Mouse (Mus musculus) gastrocnemius, postnatal 14 days (tissue): ENCODE measurements around the gene Polr2l. TPM values are rescaled to one million over a fixed set of nuclear protein-coding genes. Genes with fewer than 3 reads are reported as not detected.

Experiments
- DNase-seq: peaks from one replicate; pipeline ENCODE4 v3.0.0; 2021; ENCODE audit warnings: mixed read lengths
- intact Hi-C: fragments of 180-260 bp; cut with DNase I; formaldehyde crosslinking; loops from one replicate; pipeline ENCODE4 v1.15.1; 2025; ENCODE audit warnings: low total_unique reads
- total RNA-seq, 2 experiments: library from RNA; stranded (reverse); gene quantifications; 2 replicates each; pipeline ENCODE4 v1.2.3; 2021

Polr2l gene
- total RNA-seq, 2 experiments from 2014 or later: 47.7 to 49.8 TPM

DNA sequence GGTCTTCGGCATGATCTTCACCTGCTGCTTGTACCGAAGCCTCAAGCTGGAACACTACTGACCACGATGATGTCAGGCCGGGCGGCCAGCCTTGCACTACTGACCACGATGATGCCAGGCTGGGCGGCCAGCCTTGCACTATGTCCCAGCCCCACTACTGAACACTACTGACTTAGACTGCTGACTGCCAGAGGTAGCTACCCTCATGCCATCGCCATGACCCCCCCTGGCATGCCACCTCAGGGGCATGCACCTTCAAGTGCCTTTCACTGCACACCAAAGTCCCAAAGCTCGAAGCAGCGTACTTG, 4.3 kb downstream of the Polr2l start:
- intact Hi-C loops: no loop called here
- DNase-seq: no peak

DNA sequence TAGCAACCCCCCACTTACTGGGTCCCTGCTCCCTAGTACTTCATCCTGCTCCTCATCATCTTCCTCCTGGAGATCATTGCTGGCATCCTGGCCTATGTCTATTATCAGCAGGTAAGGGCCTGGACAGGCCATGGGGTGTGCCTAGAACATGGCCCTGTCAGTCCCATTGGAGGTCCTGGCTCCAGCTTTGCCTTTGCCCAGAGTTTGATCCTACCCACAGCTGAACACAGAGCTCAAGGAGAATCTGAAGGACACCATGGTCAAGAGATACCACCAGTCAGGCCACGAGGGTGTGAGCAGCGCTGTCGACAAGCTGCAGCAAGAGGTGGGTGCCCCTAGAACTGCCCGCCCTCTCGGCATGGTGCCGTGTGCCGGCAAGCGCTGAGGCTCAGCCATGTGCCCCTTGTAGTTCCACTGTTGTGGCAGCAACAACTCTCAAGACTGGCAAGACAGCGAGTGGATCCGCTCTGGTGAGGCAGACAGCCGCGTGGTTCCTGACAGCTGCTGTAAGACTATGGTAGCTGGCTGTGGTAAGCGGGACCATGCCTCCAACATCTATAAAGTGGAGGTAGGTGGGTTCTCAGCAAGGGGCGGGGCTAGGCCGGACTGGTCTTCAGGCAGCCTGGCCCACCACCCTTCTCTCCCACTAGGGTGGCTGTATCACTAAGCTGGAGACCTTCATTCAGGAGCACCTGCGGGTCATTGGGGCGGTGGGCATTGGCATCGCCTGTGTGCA, 4.9 kb downstream of the Polr2l start:
- no peak for DNase-seq
- intact Hi-C loops: no loop called here

DNA sequence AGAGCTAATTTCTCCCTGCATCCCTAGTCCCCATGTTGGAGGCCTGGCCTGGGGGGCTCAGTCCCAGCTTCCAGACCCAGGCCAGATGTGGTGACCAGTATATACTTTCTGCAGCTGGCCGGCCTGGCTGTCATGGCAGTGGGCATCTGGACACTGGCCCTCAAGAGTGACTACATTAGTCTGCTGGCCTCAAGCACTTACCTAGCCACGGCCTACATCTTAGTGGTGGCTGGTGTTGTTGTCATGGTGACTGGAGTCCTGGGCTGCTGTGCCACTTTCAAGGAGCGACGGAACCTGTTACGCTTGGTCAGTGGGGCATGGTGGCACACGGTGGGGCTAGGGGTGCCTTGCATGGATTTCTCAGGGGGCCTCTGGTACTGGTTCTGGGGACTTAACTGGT, 5.6 kb downstream of the Polr2l start:
- intact Hi-C loops: no loop called here

DNA sequence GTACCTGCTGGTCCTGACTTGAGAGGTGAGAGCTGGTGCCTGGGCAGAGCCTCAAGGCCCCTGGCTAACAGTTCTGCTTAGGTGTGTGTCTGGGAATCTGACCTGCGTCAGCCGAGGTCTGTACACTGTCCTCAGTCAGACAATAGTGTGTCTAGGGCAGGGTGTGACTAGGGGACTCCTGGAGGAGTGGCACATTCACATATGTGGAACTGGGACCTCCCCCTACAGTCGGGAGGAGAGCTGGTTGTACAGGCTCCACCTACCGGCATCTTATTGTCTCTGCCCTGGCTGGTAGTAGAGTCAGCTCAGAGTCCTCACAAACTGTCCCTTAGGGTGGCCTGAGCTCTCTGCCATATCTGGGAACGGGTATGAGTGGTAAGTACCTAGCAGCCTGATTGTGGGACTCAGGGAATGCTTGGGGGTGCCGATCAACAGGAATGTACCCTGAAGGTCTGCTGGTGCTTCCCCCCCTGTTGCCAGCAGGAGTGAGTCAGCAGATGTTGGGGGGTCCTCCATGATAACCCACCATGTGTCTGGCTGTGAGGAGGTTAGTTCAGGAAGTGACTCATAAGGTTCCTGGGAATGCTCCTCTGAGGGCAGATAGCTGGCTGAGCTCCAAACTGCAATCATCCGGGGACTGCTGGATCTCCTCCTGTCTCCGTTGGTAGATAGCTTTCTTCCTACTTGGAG, 6.3 kb downstream of the Polr2l start:
- intact Hi-C loops: no loop called here
- DNase-seq: peak; percentile 63

More for the DNA sequence above, 5.6 kb downstream of the Polr2l start:
- DNase-seq: no peak

DNA sequence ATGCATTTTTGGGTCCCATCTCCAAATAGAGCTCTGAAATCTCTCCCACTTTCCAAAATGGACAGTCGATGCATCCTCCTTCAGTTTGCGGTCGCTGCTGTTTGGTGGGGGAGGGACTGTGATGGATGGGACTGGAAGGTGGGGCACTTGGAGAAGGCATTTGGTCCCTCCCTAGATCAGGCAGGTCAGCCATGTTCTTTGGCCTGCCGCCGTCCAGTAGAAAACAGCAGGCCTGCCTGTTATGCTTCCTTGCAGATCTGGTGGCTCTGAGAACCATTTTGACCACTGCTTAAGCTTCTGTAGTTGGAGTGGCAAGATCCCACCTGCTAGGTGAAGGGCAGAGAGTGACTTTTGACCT, 6.8 kb downstream of the Polr2l start:
- intact Hi-C loops: no loop called here
- no peak for DNase-seq

DNA sequence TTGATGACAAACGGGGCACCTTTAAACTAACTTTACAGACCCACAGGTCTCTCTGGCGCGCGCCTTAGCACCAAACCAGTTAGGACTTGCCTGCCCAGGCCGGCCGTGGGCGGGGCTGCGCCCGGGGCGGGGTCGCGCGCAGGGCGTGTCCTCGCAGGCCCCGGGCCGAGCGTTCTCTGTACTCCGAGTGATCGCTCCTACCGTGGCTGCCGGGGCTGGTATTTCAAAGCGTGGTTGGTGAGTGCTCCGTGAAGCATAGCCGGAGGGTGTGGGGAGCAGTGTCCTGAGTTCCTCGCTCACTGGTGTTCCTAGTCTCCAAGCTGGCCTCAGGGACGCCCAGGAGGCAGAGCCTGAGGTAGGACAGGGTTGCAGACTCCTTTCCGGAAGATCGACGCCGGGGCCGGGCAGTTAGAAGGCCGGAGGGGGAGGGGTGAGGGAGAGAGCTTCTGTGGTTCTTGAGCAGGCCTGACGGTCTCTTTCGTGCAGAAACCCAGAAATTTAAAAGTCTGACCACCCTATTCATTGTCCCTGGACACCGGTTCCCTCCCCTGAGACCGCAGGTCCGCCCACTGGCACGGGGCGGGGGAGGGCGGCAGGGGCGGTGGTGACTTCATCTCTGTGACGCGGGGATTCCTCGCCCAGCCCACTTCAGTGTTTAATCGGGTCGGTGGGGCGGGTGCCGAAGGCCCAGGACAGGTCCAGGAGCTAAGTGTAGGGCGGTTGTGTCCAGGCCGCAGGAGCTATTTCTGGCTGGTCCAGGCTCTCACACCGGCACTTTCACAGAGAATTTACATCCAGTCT, 7.5 kb downstream of the Polr2l start, which contains the start of gene Cd151:
Cd151 (plus strand) TSS at position 163 of the 801 bp plus-strand sequence.
- peak; percentile 91 for DNase-seq
- intact Hi-C loops: no loop called here

DNA sequence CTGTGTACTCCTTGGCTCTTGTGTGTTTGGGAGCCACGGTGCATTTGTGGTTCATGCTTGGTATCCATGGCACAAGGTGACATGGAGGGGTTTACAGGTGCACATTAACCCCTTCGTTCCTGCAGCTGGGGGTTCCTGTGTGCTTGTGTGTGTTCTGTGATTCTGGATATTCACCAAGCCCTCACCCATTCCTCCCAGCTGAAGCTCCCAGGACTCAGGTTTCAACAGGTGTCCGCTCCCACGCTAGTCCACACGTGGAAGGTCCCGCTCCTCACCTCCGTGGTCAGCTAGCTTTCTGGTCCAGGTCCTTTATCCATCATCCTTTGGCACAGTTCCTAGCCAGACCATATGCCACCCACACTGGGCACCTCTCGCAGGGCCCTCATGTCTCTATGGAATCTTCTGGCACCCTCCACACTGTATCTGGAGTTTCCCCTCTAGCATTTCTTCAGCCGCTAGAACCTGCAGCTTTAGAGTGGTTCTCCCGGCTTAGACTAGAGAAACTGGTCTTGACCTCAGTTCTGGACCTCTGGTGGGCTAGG, 8.3 kb downstream of the Polr2l start:
- peak; percentile 4 for DNase-seq
- intact Hi-C loops: no loop called here

DNA sequence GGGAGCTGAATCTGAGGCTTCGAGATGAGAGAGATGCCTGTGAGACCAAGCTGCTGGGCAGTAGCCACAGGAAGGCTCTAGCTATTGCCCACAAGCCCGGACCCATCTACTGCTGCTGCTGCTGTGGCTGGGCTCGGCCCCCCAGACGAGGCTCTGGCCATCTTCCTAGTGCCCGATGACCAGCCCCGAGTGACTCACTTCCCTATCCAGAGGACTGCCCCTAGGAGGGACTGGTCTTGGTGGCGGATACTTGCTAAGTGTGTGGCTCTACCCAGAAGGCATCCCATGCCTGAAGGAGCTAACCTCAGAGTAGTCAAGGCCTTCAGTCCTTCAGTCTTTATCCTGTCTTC, 8.9 kb downstream of the Polr2l start:
- peak; percentile 62 for DNase-seq
- intact Hi-C loops: no loop called here

DNA sequence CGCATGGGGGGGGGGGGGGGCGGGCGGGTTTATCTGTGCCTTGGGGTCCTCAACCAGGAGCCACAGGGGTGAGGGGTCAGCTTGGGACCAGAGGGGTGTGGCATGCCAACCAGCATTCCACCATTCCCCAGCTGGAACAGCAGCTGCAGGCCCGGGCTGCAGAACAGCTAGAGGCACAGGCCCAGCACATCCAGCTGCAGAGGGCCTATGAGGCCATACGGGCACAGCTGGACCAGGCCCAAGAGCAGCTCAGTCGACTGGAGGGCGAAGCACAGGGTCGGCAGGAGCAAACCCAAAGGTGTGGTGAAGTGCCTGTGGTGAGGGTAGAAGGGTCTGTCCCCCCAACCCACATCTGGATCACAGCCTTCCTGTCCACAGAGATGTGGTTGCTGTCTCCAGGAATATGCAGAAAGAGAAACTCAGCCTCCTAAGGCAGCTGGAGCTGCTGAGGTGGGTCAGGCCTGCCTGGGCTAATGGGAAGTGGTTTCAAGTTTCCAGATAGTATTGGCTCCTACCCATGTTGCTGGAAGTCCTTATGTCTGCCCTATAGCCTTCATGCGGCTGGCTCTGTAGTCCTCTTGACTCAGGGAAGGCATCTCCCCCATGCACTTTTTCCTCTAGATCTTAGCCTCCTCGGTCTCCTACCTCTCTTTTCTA, 9.4 kb downstream of the Polr2l start:
- DNase-seq: peak; percentile 54
- intact Hi-C loops: no loop called here

DNA sequence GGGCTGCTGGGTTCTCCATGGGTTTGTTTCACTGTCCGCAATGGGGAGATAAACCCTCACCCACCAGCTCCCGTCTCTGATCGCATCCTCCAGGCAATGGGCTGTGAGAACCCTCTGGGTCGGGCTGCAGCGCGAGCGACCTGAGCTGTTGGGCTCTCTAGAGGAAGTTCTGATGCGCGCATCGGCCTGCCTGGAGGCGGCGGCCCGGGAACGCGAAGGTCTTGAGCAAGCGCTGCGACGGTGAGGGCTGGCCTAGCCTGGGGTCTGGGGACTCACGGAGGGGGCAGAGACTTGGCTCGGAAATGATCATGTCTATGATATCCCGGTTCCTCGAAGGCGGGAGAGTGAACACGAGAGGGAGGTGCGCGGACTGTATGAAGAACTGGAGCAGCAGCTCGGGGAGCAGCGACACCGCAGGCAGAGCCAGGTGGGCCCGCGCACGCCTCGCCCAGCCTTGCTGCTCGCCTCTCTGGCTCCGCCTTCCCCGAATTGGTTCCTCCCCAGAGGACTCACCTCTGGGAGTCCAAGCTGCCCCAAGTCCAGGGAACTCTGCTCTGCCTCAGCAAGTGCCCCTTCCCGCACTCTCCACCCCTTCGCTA, 10.2 kb downstream of the Polr2l start:
- intact Hi-C loops: no loop called here
- DNase-seq: no peak

DNA sequence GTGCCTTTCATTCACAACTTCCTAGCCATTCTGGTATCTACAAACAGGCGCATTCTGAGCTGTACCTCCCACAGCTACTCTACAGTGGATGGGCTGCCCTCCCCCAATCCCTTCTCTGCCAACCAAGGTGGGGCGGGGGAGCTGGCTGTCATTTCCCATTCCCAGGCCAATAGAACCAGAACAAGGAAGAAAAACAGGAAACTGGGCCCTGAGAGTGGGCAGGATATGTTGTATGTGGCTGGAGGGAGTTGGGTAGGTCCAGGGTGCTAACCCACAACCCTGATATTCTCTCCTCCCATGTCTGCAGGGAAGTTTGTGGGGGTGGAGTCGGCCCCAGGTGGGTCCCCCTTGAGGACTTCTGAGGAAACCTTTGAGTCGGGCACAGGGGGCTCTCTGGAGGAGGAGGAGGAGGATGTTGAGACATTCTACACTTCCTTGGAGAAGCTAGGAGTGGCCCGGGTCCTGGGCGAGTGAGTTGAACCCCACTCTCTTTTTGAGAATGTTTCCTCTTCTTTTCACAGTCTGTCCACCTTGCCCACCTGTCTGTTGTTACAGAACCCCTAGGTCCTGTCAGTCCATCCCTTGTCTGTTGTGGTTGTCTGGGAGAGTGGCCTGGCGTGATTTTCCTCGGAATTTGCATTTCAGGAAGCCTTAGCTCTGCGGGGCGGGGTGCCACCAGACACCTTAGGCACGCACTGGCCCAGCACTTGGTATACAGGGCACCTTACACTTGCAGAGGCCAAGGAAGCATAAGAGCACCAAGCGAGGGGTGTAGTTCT, 10.9 kb downstream of the Polr2l start:
- intact Hi-C loops: no loop called here
- DNase-seq: peak; percentile 45

DNA sequence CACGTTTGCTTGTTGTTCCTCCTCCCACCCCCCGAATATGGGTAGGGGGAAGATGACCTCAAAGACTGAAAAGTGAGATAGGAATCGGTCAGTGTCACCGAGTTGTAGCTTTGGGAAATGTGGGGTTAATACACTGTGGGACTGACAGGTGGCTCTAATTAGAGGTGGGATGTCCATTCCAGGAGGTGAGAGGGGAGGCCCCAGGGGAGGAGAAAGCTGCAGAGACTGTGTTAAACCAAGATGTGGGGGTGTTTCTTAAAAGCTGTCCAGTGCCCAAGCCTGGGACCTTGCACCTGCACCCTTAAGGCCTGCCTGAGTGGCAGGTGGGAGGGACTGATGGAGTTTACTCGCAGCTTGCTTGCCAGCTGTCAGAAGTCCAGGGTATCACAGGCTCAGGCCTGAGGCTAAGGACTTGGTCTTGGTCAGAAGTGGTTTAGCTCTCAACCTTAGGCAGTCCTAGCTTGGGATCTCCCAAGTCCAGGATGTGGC, 12.6 kb downstream of the Polr2l start:
- peak; percentile 45 for DNase-seq
- intact Hi-C loops: no loop called here

DNA sequence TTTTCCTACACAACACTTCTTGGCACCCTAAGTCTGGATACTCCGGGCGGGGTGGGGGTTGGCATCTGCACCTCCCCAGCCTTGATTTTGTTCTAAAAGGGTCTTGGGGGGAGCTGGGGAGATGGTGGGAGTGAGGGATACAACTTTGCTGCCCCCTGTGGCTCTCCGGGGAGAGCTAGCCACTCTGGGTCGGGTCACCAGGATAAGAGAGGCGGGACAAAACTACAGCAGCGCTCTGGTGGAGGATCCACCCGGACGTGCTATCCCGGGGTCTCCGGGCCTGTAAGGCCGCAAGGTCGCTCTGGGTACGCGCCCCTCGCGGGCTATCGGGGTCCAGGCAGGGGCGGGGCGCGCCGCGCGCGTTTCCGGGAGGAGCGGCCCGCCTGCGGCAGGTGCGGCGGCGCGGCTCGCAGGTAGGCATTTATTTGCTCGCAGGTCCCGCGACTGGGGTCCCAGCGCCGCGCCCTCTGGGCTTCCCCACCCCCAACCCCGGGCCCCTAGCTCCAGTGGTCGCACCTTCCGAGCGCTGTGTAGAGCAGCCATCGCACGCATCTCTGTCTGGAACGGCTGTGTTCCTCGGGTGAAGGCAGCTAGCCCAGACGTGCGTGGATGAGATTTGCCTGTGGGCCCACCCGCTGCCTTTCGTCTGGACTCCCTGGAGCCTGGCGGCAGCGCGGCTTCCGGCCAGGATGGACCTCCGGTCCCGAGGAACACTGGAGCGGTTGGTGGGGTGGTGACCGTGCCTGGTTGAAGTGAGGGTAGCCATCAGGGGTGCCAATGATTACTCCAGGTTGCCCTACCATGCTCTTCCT, 13.2 kb downstream of the Polr2l start:
- peak; percentile 32 for DNase-seq
- intact Hi-C loops: no loop called here

DNA sequence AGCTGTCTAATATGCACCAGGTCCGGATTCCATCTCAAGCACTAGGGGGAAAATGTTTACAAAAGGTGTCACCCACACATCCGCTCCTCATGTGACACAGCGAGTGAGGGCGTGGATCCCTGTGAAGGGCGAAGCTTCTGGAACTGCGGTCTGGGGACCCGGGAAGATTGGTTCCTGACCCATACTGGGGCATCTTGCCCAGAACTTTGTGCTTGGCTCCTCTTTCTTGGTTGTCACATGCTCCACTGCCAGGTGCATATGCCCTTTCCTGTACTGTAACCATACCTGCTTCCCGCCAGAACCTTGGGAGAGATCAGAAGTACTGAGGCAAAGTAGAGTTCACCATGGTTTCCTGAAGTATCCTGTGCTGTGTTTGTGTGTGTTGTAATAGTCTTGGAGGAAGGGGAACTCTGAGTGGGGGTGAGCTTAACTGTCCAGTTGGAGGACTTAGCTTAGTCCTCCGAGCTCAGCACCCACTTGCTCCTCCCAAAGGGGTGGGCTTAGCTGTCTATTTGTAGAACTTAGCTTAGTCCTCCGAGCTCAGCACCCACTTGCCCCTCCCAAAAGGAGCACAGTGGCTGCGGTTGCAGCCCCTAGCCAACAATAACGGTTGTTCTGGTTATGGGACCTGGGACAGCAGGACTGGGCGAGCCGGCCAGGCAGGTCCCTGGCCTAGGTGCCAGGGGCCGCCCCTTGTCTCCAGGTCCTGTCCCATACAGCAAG, 14.4 kb downstream of the Polr2l start, which contains the start of gene Cracr2b:
Cracr2b (plus strand) TSS at position 704 of the 723 bp plus-strand sequence.
- peak; percentile 22 for DNase-seq
- intact Hi-C loops: no loop called here

DNA sequence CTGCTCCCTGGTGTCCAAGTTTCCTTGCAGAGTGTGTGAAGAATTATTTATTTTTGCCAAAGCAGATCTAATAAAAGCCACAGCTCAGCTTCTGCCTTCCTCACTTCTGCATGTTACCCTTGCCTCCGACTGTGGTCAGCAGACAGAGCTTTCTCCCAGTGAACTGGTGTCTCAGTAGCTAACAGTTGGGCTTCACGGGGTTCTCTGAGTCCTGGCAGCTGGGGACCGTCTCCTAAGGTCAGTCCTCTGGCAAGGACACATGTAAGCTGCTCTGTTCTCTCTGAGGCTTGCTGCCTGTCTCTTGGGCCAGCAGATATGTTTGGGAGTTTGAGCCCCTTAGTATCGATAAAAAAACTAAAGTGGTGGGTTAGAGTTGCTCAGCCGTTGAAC, 14.9 kb downstream of the Polr2l start:
- intact Hi-C loops: no loop called here
- DNase-seq: peak; percentile 26

DNA sequence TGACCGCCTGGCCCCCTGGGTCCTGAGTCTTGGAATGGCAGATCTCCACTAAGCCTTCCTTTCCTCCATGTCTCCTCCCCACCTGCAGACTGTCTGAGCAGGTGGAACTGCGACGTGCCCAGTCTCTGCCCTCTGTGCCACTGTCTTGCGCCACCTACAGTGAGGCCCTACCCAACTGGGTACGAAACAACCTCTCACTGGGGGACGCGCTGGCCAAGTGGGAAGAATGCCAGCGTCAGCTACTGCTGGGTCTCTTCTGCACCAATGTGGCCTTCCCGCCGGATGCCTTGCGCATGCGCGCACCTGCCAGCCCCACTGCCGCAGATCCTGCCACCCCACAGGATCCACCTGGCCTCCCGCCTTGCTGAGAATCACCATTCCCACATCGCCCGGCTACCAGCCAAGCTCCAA, 15.6 kb downstream of the Polr2l start:
- peak; percentile 32 for DNase-seq
- intact Hi-C loops: no loop called here

DNA sequence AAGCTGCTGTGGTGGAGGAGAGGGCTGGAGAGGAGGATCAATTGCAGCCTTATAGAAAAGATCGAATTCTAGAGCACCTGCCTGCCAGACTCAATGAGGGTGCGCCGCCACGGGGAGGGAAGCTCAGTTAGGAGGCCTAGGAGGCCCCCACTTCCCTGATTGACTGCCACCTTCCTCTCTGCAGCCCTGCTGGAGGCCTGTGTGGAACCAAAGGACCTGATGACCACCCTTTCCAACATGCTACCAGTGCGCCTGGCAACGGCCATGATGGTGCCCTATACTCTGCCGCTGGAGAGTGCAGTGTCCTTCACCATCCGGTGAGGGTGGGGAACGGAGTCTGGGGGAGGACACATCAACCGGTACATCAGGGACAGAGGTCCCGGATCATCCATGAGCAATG, 16.3 kb downstream of the Polr2l start:
- peak; percentile 3 for DNase-seq
- intact Hi-C loops: no loop called here
